Mouse (Mus musculus) adrenal gland, postnatal 4 days (tissue): ENCODE results near the gene Det1. TPM values are rescaled to one million over a fixed set of nuclear protein-coding genes. Genes with fewer than 3 reads are reported as not detected.
A peak's percentile ranks its signal among the peaks of the same experiment; 100 is the strongest.

Experiments
- DNase-seq, 2 experiments: peaks; one replicate each; pipeline ENCODE4 v3.0.0; 2021 to 2022; ENCODE audit warnings: low spot score in 2 of 2, mixed read lengths in 2 of 2
- microRNA-seq: library from miRNA; unstranded; fragments of <30 nt; microRNA quantifications from one replicate; pipeline ENCODE4 v1.2.0, GENCODE M21; 2021
- total RNA-seq, 2 experiments: library from RNA; stranded (reverse); gene quantifications; 2 replicates each; pipeline ENCODE4 v1.2.3; 2021

Gene Det1
- total RNA-seq, 2 experiments from 2014 or later, result 13.2 to 14.0 TPM

GRCm38 (mm10) chr7:78787793-78788380 lies 59.2 kb downstream of the Det1 start:
- DNase-seq, result no peak

DNA sequence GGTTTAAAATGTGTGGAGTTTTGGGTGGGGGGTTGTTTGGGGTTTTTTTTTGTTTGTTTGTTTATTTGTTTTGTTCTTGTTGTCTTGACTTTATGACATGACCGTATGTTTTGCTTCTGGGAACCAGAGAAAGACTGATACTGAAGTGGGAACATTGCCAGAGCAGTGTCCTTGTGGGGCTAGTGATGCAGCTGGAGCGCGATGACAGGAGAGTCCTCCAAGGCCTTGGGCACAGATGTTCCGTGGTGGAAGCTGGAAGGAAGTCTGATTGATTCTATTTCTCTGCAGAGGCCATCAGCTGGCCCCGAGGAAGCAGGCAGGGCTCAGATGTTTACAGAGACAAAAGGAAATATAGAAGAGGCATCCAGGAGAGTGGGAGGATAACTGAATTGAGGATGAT lies 61.2 kb downstream of the Det1 start:
- DNase-seq, result peak in 1 of 2 experiments; percentile 36

GRCm38 (mm10) chr7:78782639-78783581 lies 64.2 kb downstream of the Det1 start, which contains the start of the genes Mrps11 and Mrpl46:
TSS of gene Mrps11 (plus strand) at chr7:78783119.
TSS of gene Mrpl46 (minus strand) at chr7:78783531.
- peak; percentile 67 to 76 for DNase-seq

GRCm38 (mm10) chr7:78778741-78779140 lies 68.3 kb downstream of the Det1 start:
- DNase-seq, result no peak

Small RNA genes within 50 kb of the gene (microRNA-seq; reads per million reads assigned to microRNA genes)
- 114 reads per million, percentile 47 among the genes with 10 or more reads in this experiment for gene Mir7-2

Other genes starting within 250 kb of the Det1 start
- gene Ntrk3, start 109.3 kb downstream of the Det1 start, total RNA-seq, result 10 to 100 TPM; 16.9 to 20.4 TPM
- gene Mrps11, start 64.1 kb downstream of the Det1 start, total RNA-seq, result 10 to 100 TPM; 83.5 to 88.1 TPM
- gene Mrpl46, start 63.7 kb downstream of the Det1 start, total RNA-seq, result 10 to 100 TPM; 42.5 to 47.0 TPM
- 10 to 100 TPM; 33.0 to 33.7 TPM for gene Aen, start 48.6 kb upstream of the Det1 start, total RNA-seq
- 10 to 100 TPM in 1 of 2 experiments, 1 to 10 TPM in 1; 7.4 to 13.7 TPM for gene Isg20, start 66.2 kb upstream of the Det1 start, total RNA-seq
- 1 to 10 TPM in 1 of 2 experiments, under 1 TPM in 1; 0.50 to 1.6 TPM for gene Acan, start 206.2 kb upstream of the Det1 start, total RNA-seq